Mouse (Mus musculus) megakaryocyte, embryonic 14.5 days (primary cell): ENCODE measurements around the gene Kcnip1.

Source experiments
- FLI1 ChIP-seq: IDR thresholded peaks from 2 replicates; pipeline ENCODE4 v1.6.1; 2012; ENCODE audit warnings: low read length, inconsistent platforms, mixed read lengths
- GATA1 ChIP-seq: IDR thresholded peaks from 3 replicates; pipeline ENCODE4 v1.6.1; 2012; ENCODE audit warnings: mixed read lengths, low read length, inconsistent platforms, borderline replicate concordance

GRCm38 (mm10) chr11:33680151-33680550, 312.8 kb downstream of the Kcnip1 start:
- TF ChIP-seq GATA1: no peak
- no peak for TF ChIP-seq FLI1
